Mouse (Mus musculus) cerebellum, adult 11-12 months (tissue): ENCODE data around the gene Ncoa7.

Experiments used
- DNase-seq: peaks from one replicate; pipeline ENCODE4 v3.0.0; 2022

The Ncoa7 gene

DNA sequence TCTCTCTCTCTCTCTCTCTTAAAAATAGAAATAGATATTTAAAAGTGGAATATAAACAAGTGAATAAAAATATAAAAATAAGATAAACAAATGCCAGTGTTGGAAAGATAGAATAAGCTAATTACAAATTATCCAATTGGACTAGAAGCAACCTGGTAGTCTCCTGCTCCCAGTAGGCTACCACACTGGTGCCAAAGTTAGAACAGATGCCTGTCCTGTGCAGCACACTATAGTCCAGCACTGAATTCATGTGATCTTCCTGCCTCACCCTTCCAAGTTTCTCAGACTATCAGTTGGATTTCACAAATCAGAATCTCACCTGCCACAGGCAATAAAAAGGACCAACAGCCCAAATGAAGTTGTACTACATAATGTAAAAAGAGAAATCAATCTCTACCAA lies 59.9 kb downstream of the Ncoa7 start:
- DNase-seq: peak; percentile 66

DNA sequence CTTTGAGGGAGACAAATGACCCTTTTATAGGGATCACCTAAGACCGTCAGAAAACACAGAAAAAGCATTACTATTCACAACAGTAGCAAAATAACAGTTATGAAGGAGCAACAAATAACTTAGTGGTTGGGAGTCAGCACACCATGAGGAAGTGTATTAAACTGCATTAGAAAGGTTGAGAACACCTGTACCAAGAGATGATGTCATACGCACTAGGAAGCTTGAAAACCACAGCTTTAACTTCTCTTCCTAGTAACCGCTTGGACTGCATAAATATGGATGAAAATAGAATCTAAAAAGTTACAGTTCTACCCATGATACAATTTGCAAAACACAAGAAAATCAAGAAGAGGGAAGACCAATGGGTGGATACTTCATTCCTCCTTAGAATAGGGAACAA lies 64.7 kb downstream of the Ncoa7 start:
- DNase-seq: no peak

DNA sequence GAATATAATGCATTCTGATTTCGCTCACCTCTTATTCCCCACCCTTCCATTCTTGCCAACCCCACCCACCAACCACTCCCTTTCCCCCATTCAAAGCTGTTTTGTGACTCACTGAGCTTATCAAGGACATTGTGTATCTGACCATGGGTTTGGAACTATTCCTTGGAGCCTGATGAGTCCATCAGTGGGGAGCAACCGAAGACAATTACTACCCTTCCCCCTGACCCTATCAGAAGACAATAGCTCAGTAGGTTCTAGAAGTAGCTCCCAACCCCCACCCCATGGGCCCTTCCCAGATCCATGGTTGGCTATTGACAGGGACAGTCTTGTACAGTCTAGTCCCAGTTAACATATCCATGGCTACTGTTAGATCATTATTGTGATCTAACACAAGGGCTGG lies 65.8 kb downstream of the Ncoa7 start:
- no peak for DNase-seq

DNA sequence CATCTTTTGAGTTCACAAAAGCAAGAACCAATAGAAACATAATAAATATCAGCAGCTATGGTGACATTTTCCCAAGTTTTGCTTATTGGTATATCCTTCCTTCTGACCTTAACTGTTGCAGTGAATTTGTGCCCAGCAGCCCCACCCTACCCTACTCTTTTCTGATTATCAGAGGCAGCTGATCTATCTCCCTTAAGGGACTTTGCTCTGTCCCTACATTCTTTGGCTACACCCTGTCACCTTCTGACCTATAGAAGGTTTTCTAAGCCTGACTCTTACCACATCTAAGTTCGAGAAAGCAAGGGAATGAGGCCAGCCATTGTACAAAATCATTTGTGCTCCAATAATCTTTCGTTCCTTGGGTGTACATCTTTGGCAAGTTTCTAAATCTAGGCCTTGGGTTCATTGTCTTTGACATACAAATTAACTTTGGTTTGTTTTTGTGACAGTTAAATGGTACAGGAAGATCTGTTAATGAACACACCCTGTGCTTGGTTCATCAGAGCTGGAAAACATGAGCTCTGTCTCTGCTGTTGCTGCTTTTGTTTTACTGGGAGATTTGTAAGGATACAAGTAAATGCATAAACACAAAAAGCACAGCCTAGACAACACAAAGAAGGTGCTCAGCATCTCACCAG lies 69.9 kb downstream of the Ncoa7 start:
- no peak for DNase-seq

DNA sequence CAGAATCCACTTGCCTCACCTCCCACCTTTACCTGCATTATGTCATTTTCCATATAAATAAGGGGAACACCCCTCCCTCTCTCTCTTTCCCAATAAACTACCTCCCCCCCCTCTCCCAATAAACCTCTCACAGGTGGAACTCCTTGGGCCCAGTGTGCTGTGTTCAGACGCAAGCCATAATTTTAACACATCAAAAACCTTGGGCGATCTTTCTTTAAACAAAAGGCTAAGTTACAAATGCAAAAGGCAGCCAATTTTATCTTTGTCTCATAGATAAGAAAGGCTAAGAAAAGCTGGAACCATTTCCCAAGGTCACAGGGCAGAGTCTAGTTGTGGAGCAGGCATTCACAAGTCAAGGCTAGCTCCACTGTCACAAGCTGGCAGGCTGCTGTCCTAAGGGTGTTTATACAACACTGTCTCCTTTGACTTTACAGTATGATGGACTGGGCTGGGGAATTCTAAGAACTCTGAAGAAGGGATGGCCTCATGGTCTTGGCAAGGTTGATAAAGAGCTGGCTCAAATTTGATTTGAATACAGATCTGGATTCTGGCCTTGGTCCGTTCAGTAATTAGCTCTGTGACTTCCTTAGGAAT lies 71.7 kb downstream of the Ncoa7 start:
- no peak for DNase-seq

DNA sequence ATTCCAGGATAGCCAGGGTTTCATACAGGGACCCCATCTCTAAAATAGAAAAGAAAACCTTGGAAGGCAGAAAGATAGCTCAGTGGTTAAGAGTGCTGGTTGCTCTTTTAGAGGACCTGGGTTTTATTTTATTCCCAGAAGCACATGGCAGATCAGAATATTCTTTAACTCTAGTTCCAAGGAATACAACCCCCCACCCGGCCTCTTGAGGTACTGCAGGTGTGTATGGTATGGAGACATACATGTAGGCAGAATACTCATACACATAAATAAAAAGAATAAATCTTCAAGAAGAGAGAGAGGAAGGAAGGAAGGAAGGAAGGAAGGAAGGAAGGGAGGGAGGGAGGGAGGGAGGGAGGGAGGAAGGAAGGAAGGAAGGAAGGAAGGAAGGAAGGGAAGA lies 72.3 kb downstream of the Ncoa7 start:
- DNase-seq: no peak

DNA sequence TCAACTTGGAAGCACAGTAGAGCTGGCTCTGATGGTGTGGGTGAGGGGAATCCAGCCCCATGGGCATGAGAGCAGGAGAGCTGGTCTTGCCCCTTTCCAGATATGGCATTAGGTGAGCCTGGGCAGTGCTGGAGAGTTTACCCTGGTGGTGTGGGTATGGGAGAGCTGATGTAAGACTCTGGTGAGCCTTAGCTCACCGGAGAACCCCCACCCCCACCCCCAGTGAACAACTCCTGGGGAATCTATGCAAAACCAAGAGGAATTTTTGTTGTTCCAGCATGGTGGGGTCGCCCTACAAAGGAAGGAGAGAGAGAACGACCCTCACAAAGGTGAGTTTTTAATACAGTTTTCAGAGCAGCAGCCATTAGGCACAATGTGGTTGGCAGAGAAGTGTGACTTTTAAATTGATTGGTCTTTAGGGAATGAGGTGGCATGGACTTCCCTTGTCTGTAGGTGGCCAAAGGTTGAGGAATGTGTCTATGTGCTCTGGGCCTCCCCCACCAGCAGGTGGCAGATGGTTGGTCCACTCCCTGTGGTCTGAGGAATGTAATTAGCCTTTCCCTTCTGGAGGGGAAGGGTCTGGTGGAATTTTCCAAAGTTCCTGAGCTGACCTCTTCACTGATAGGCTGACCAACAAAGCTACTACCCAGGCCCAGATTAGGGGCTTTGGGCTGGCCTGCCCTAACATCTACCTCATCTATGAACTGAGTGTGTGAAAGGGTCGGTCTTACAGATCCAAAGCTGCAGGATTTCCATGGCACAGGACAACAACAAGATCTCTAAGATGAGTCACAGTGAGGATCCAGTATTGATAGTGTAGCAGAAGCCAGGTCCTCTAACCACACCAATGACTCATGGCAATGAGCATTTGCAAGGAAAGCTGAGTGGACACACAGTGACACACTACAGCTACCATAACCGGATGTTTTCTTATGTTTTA lies 73.7 kb downstream of the Ncoa7 start:
- DNase-seq: no peak

DNA sequence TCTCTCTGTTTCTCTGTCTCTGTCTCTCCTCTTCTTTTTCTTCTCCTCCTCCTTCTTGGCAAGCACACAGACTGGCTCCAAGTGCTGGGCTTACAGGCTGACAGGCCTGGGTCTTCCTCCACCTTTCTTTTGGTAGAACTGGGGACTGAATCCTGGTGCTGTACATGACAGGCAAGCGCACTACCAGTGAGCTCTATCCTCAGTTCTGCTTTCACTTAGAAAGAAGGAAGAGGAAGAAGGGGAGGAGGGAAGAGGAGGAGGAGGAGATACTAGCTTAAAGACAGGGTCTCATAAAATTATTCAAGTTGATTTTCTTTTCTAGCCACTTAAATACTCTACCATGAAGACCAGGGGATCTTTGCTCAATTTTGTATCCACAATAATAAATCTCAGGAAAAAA lies 80.1 kb downstream of the Ncoa7 start:
- no peak for DNase-seq

DNA sequence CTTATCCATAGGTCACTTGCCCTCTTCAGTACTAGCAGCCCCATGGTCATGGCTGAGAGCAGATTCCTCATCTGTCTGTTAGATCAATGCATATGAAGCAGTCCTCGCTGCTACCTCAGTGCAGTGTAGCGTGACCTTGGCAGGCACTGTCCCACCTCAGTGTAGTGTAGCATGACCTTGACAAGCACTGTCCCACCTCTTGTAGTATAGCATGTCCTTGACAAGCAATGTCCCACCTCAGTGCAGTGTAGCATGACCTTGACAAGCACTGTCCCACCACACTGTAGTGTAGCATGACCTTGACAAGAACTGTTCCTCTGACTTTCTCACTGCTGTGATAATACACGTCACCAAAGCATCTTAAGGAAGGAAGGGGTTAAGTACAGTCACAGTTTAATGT lies 82.6 kb downstream of the Ncoa7 start:
- DNase-seq: no peak

DNA sequence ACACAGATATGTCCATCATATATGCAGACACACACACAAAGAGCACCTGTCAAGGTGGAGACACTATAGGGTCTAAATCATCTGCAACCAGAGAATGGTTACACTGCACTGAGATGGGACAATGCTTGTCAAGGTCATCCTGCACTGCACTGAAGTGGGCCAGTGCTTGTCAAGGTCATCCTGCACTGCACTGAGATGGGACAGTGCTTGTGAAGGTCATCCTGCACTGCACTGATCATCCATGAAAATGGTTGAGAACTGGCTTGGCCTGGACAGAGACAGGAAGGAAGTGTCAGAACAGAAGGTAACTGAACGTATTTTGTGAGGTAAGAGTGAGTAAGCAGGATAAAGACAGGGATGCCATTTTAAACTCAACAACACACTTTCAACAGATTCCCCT lies 83.2 kb downstream of the Ncoa7 start:
- no peak for DNase-seq

DNA sequence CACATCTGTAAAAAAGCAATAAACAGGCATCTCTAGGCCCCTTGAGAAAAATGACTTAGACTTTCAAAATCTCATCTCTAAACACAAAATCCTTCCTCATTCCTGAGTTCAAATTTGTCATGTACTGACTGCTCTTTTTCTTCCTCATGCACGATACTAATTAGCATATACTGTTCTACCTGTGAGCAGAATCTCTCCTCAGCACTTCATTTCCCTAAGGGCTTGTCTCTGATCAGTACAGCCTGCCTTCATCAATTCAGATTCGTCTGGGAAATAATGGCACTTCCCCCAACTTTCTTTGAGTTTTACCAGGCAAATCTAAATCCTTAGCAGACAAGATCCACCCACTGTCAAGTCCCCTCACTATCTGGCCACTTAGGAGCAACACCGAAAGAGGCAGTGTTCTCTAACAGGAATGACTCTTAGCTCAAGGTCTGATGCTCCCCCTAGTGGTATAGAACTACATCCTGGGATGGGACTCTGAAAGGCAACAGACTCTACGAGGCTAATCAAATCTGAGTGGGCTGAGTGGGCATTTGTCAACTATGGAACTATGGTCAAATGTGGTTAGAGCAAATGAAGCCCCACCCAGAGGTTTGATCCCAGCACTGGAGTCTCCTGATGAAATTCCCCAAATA lies 84.3 kb downstream of the Ncoa7 start:
- peak; percentile 32 for DNase-seq

DNA sequence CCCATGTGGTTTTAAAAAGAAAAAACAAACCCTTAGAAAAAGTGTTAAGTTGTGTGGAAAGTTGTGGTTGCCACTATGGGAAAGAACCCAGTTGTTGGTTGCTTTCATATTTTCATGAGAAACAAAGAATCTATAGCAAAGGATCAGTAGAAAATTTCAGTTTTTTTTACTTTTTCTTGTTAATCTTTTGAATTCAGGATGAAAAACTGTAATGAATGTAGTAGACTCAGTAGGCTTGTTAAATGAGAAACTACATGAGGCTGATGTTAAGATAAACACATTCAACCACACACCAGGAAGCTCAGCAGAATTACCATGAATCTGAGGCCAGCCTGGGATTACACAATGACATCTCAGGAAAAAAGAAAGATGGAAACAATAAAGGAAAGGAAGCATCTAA lies 87.0 kb downstream of the Ncoa7 start:
- DNase-seq: no peak

DNA sequence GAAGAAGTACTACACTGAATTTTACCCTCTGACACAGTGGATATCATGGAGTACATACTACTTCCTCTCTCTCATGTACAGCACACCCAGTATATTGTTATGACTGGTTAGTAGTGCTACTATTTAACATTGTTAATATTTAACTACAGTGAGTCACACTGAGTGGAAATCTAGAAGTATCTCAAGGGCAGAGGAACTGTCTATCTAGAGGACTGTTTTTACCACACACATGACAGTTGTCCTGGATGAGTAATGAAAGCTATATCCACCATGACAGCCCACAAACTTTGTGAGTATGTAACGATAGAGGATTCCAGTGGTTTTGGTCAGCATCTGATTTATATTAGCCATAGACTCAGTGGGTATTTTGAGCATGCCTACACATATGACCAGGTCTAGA lies 90.6 kb downstream of the Ncoa7 start:
- no peak for DNase-seq

DNA sequence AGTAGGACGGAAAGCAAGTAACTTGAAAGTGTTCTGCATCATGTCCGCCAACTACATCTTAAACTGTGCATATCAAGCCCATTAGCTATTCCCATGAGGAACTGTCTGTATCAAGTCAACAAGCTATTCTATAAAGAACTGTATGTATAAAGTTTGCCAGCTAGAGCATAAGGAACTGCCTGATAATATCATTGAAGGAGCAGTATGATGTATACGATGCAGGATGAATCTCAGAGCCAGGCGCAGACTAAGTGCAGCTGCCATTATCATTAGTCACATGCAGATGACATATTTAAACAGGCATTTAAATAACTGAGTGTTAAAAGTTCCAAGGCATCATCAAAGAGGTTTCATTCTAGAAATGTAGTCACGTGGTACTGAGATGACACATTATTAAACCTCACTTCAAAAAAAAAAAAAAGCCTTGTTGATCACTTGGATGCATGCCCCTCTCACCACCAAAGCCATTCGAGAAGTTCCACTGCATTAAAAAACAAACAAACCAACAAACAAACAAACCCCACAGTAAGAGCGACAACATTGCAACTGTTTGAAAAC lies 93.2 kb downstream of the Ncoa7 start:
- DNase-seq: no peak

DNA sequence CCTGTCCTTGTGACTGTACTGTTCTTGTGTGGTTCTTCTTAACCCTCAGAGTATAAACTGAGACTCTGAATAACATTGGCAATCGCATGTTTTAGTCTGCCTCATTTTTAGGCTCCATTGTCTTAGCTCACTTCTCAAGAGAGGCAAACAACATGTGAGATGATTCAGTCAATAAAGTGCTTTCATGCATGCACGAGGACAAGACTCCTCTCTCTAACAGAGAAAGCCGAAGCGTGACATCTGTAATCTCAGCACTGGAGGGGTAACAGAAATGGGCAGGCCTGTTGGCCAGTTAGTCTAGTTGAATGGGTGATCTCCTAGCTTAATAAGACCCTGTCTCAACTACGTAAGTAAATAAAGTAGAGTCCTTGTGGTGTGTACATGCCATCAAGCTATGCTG lies 95.1 kb downstream of the Ncoa7 start:
- no peak for DNase-seq

DNA sequence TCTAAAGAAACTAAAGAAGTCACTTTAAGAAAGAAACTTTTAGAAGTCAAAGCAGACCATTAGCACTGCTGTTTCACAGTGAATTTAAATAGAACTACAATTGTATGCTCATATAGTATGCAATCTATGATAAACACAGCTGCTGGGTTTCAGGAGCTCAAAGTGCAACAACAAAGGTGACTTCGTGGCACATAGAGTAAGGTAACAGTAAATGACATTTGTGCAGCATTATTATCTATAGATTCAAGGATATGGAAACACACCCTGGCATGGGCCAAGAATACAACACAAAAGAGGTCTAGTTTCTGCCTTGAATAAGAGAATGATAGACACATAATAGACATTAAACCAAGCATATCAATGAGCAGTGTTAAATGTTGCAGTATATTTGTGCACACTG lies 100.5 kb downstream of the Ncoa7 start:
- no peak for DNase-seq

DNA sequence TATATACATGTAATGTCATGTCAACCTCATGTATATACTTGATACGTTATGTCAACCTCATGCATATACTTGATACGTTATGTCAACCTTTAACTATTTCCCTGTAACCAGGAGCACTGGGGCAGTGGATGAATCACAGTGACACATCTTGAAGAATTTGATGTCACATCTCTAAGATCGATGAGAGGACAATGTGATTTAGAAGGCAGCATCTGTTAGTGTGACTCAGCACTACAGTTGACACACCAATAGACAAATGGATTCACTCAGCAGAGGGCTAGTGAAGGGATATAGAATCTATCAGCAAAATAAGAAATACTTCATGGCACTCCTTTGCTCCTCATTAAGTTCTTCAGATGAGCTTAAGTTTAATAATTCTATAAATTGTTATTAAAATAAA lies 116.3 kb downstream of the Ncoa7 start:
- no peak for DNase-seq

DNA sequence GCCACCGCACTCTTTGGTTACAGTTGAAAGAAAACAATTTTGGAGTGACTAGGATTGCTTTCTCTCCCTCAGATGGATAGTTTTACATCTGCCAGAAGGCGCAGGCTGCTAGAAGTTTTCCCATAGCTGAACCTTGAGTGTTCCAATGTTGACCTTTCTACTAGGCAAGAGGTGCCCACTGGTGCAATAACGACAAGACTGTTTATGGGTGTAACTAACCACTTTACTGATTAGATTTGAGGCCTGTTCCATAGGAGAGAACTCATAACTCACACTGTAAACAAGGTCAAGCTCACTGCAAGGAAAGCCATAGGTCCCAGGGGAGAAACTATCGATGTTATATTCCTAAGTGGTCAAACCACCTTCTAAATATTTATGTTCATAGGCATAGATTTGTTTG lies 119.7 kb downstream of the Ncoa7 start:
- DNase-seq: no peak

DNA sequence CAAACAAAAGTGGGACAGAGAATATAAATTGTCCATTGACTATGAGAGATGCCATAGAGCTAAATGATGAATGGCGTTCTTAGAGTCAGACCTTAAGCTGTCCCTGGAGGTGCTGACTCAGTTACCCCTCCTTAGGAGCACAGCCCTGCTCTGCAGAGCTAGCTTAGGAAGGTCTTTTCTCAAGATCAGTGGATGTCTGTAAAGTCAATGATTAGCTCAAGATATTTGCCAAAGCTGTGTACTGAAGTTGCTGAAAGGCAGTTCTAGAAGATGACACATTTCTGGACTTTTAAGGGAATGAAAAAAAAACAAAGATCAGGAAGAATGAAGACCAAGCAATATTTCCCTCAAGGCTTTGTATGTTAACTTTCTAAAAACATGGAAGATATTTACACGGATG lies 123.4 kb downstream of the Ncoa7 start:
- no peak for DNase-seq

DNA sequence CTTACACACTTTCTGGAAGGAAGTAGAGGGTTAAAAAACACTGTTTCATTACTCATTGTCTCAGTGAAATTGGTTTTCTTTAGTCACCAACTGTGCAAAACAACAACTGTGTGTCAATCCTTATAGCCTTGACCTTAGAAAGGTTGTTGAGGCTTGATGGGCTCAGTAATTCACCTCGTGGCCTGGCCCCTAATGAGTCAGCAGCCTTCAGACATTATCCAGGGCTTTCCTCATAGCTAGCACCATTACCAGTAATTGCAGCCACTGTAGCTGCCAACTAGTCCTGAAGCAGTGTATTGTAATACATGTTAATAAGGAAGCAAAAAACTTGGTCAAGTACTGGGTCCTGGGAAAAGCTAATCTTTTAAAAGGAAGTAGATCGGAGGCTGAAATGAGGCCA lies 125.1 kb downstream of the Ncoa7 start:
- no peak for DNase-seq

DNA sequence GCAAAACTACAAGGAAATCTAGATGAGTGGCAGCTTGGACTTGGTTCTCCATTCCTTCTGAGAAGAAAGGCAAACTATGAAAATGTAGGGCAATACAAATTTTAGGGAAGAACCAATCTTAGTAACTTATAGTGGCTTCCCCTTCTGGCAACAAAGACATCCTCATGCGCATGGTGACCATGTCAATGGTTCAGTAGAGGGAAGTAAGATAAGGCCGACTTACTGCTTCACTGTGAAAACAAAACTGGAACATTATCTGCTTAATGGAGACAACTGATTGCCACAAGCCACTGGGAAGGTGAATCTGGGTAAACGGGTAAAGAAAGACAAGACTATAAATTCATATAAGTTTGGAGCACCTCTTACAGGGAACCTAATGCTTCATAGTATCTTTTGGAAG lies 128.3 kb downstream of the Ncoa7 start:
- DNase-seq: no peak

DNA sequence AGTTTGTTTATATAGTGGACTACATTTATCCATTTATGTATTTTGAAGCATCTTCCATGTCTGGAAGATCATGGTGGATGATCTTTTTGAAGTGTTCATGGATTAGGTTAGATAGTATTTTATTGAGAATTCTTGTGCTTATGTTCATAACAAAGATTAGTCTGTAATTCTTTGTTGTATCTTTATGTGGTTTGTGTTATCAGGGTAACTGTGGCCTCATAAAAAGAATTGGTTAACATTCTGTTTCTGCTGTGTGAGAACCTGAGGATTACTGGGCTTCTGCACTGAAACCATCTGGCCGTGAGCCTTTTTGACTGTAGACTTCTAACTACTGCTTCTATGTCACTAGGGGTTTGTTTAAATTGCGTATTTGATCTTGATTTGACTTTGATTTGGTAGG lies 136.5 kb downstream of the Ncoa7 start:
- no peak for DNase-seq

DNA sequence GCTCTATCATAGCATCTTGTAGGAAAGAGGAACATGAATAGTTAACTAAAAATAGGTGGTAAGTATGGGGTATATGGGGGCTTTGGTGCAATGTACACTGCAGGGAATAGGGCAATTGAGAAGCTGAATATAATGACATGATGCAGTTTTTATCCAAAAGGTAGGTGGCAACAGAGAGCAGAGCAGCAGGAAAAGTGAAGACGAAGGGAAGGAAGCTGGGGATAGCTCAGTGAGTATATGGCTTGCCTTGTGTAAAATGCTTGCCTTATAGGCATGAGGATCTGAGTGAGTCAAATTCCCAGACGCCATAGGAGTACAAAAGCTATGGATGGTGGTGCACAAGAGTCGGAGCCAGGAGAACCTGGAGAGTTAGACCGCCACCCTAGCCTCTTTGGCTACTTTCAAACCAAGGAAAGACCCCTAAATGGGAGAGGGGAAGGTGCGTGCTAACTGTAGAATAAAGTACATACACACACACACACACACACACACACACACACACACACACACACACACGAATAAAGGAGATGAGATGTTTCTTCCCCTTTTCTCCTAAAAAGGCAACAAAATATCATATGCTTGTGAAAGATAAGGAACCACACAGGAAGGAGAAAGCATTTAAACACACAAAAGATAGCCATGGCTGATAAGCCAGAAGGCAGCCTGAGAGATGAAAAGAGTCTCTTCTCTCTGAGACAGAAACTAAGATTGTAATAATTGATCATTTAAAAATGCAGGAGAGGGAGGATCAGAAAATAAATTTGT lies 142.4 kb downstream of the Ncoa7 start:
- no peak for DNase-seq
